Mouse (Mus musculus) ES-E14 (cell line): ENCODE measurements around the gene Rab26.

Experiments
- CHD2 ChIP-seq: IDR thresholded peaks from 2 replicates; pipeline ENCODE4 v1.6.1; 2014; ENCODE audit warnings: mild to moderate bottlenecking, low read depth, low read length, inconsistent platforms
- HCFC1 ChIP-seq: IDR thresholded peaks from 2 replicates; pipeline ENCODE4 v1.6.1; 2012; ENCODE audit warnings: low read length, inconsistent platforms, borderline replicate concordance; ENCODE audit not compliant: insufficient read depth

DNA sequence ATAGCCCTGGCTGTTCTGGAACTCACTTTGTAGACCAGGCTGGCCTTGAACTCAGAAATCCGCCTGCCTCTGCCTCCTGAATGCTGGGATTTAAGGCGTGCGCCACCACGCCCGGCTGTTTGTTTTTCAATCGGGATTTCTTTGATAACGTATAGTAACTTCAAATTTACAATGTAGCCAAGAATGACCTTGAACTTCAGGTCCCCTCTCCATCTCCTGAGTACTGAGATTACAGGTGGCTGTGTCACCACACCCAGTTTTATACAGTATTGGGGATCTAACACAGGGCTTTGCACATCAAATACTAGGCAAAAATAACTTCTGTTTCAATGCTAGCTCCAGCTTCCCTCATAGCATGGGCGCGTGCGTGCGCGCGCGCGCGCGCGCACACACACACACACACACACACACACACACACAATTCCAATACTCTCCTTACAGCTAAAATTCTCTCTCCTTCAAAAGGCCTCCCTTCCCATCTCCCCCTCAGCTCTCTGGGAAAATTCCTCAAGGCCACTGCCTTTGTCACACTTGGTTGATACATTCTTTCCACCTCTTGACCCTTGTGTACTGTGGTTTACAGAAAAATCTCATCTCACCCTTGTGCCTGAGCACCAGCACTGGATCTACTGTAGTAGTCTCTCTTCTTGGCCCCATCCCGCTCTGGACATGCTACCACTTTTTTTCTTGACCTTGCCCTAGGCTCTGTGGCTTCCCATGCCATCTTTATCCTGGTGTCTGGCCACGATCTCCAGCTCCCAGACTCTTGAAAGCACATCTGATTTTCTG, 52.8 kb downstream of the Rab26 start:
- no peak for TF ChIP-seq HCFC1
- no peak for TF ChIP-seq CHD2
